Mouse (Mus musculus): ENCODE data around the gene Hist1h3i.

The Hist1h3i gene

GRCm38 (mm10) chr13:21734010-21734905 is 48.9 kb downstream of the Hist1h3i start:
- peak; percentile 80 to 88 for DNase-seq (ENCODE audit: low spot score in 2 of 2)

GRCm38 (mm10) chr13:21733466-21733865 is 49.7 kb downstream of the Hist1h3i start:
- DNase-seq (ENCODE audit: low spot score in 2 of 2) = peak in 1 of 2 experiments; percentile 61
